18 mouse cellular contexts compared by ENCODE assay signal in genomic region chr3:121840351-121840750, GRCm38 (mm10). TPM values are rescaled to one million over a fixed set of nuclear protein-coding genes. Genes with fewer than 3 reads are reported as not detected.
DNase-seq lines count a peak whose midpoint lies in the region; TF ChIP-seq lines count a peak whose summit lies in the region.
"Had no signal": no experiment of that assay in that cellular context is flagged by ENCODE, and none has a peak within 500 bp of the region (broad histone marks: within the 10 kb centered on the region; RNA-seq: fewer than 3 reads in every experiment).

No protein-coding gene starts in this region.

- no peak for TF ChIP-seq CTCF in small intestine, adult 2 months (IDR thresholded peaks at IDR 0.05; ENCODE audit: extremely low read depth, insufficient read length, insufficient replicate concordance, low read depth, low read length)

- peak overlapping the region; percentile 74 for H3K27ac ChIP-seq in small intestine, adult 2 months (ENCODE audit: insufficient read depth, low read depth, low read length)
- H3K27ac ChIP-seq: embryonic facial prominence, embryonic 12.5 days; forebrain, embryonic 15.5 days; heart, embryonic 10.5 days; heart, embryonic 15.5 days; hindbrain, embryonic 13.5 days had no signal

- H3K27me3 ChIP-seq in small intestine, adult 2 months (ENCODE audit: control insufficient read depth, insufficient read depth, low read length): no peaks in the 10 kb centered on the region
- H3K27me3 ChIP-seq: embryonic facial prominence, embryonic 12.5 days; forebrain, embryonic 15.5 days; heart, embryonic 15.5 days; hindbrain, embryonic 13.5 days had no signal

- TF ChIP-seq POLR2A in small intestine, adult 2 months (IDR thresholded peaks at IDR 0.05; ENCODE audit: low read depth, low read length): no peak

- H3K4me1 ChIP-seq in small intestine, adult 2 months (ENCODE audit: control insufficient read depth, insufficient read depth, insufficient read length, low read length): peaks cover 14% of the 10 kb centered on the region
- H3K4me1 ChIP-seq: embryonic facial prominence, embryonic 12.5 days; forebrain, embryonic 15.5 days; heart, embryonic 15.5 days; hindbrain, embryonic 13.5 days had no signal

- 38% methylated on average over 8 of the region's 8 CpGs for WGBS in small intestine, adult 2 months

- no peak overlapping the region for H3K4me3 ChIP-seq in small intestine, adult 2 months (ENCODE audit: low read depth, low read length)
- H3K4me3 ChIP-seq: embryonic facial prominence, embryonic 12.5 days; forebrain, embryonic 15.5 days; heart, embryonic 10.5 days; heart, embryonic 15.5 days; hindbrain, embryonic 13.5 days had no signal

- peak; percentile 28 for DNase-seq in kidney, adult 18-20 months
- no peak for DNase-seq in kidney, postnatal 14 days
- peak; percentile 45 to 61 for DNase-seq in kidney, postnatal 25 days
- no peak for DNase-seq in kidney, postnatal 4 days
- no peak for DNase-seq in ovary, adult 18-20 months (ENCODE audit: low spot score)
- DNase-seq: adrenal gland, postnatal 14 days; cerebellum, adult 11-12 months; cerebellum, adult 9-10 months; cerebellum, postnatal 25 days; gastrocnemius, postnatal 36 days; heart, adult 18-20 months; heart, postnatal 14 days had no signal

- H3K36me3 ChIP-seq in small intestine, adult 2 months (ENCODE audit: control insufficient read depth, insufficient read depth, low read length): no peaks in the 10 kb centered on the region
- H3K36me3 ChIP-seq: embryonic facial prominence, embryonic 12.5 days; forebrain, embryonic 15.5 days; heart, embryonic 10.5 days; heart, embryonic 15.5 days; hindbrain, embryonic 13.5 days had no signal

RNA-seq across cellular contexts. Expression of gene Abcd3, which starts 25.2 kb away (rescaled TPM):
- 5.8 and 13.0 TPM in 2 replicates for polyA plus RNA-seq in small intestine, adult 2 months (2012; rRNA removed)

Comparison
In these comparisons a context has a peak if more than half of its experiments do, and no peak if none do; other contexts are left out.
1. DNase-seq: peak in kidney, adult 18-20 months (single experiment) and kidney, postnatal 25 days (2 of 2); none in kidney, postnatal 14 days (single experiment), kidney, postnatal 4 days (0 of 2) and ovary, adult 18-20 months (single experiment).